Mouse (Mus musculus) liver, embryonic 14.5 days (tissue): ENCODE measurements around the gene Ola1.

Experiments
- CTCF ChIP-seq: IDR thresholded peaks from 2 replicates; pipeline ENCODE4 v1.5.1; 2016; ENCODE audit warnings: antibody characterized with exemption, low read depth, control low read depth
- EP300 ChIP-seq: IDR thresholded peaks from 2 replicates; pipeline ENCODE4 v1.6.1; 2016; ENCODE audit warnings: antibody characterized with exemption, low read depth

GRCm38 (mm10) chr2:73080084-73080483 lies 138.6 kb downstream of the Ola1 start:
- TF ChIP-seq EP300 = no peak
- peak; percentile 48 for TF ChIP-seq CTCF
